In genomic region chr11:85709147-85709546, GRCm38 (mm10) we compare ENCODE assay signal across 21 mouse cellular contexts.
DNase-seq lines count a peak whose midpoint lies in the region; ATAC-seq and TF ChIP-seq lines count a peak whose summit lies in the region.
"Had no signal": no experiment of that assay in that cellular context is flagged by ENCODE, and none has a peak within 500 bp of the region (broad histone marks: within the 10 kb centered on the region; RNA-seq: fewer than 3 reads in every experiment).

No protein-coding gene starts in this region.

- peaks cover 26% of the 10 kb centered on the region for H3K4me1 ChIP-seq in lung, embryonic 14.5 days (ENCODE audit: insufficient read depth)
- H3K4me1 ChIP-seq in lung, postnatal 0 days (ENCODE audit: insufficient read depth, low read depth, low read length): peaks cover 5% of the 10 kb centered on the region; the same call in 1 of the 2 replicates
- H3K4me1 ChIP-seq in embryonic facial prominence, embryonic 10.5 days: peaks cover 36% of the 10 kb centered on the region

- DNase-seq in lung, embryonic 14.5 days: peak; percentile 2
- no peak for DNase-seq in lung, adult 18-20 months
- no peak for DNase-seq in lung, postnatal 0 days (ENCODE audit: low spot score)
- DNase-seq in lung, postnatal 14 days: no peak
- DNase-seq in embryonic facial prominence, embryonic 10.5 days (ENCODE audit: low spot score): no peak
- DNase-seq in left cerebral cortex, adult 9 months (ENCODE audit: low spot score in 2 of 2): no peak
- DNase-seq: adrenal gland, postnatal 10 days; adrenal gland, postnatal 36 days; cerebellum, adult 18-20 months; cerebellum, adult 9-10 months; cerebellum, postnatal 14 days; forebrain, postnatal 0 days; gastrocnemius, postnatal 25 days; heart, adult 18-20 months had no signal

- no peak overlapping the region for H3K4me3 ChIP-seq in lung, embryonic 14.5 days (ENCODE audit: low read depth, low read length)
- H3K4me3 ChIP-seq in lung, postnatal 0 days (ENCODE audit: low read depth, low read length): no peak overlapping the region
- no peak overlapping the region for H3K4me3 ChIP-seq in embryonic facial prominence, embryonic 10.5 days
- no peak overlapping the region for H3K4me3 ChIP-seq in myocyte
- H3K4me3 ChIP-seq: embryonic facial prominence, embryonic 12.5 days; embryonic facial prominence, embryonic 15.5 days; hindbrain, embryonic 12.5 days; hindbrain, embryonic 15.5 days had no signal

- no peaks in the 10 kb centered on the region; the same call in 1 of the 2 replicates for H3K9me3 ChIP-seq in lung, embryonic 14.5 days (ENCODE audit: low read depth, low read length)
- H3K9me3 ChIP-seq in lung, postnatal 0 days (ENCODE audit: low read length): no peaks in the 10 kb centered on the region
- H3K9me3 ChIP-seq in embryonic facial prominence, embryonic 10.5 days: no peaks in the 10 kb centered on the region
- H3K9me3 ChIP-seq: embryonic facial prominence, embryonic 12.5 days; embryonic facial prominence, embryonic 15.5 days; hindbrain, embryonic 12.5 days; hindbrain, embryonic 15.5 days had no signal

- no peak overlapping the region for H3K9ac ChIP-seq in lung, embryonic 14.5 days
- H3K9ac ChIP-seq in lung, postnatal 0 days (replicated peaks; ENCODE audit: low read depth): no peak overlapping the region
- H3K9ac ChIP-seq: embryonic facial prominence, embryonic 12.5 days; embryonic facial prominence, embryonic 15.5 days; forebrain, postnatal 0 days; hindbrain, embryonic 12.5 days; hindbrain, embryonic 15.5 days had no signal

- no peak overlapping the region for H3K4me2 ChIP-seq in lung, embryonic 14.5 days
- no peak overlapping the region for H3K4me2 ChIP-seq in lung, postnatal 0 days (replicated peaks; ENCODE audit: low read depth, low read length)
- H3K4me2 ChIP-seq in myocyte (ENCODE audit: low read depth): no peak overlapping the region
- H3K4me2 ChIP-seq: embryonic facial prominence, embryonic 12.5 days; embryonic facial prominence, embryonic 15.5 days; hindbrain, embryonic 12.5 days; hindbrain, embryonic 15.5 days had no signal

- no peaks in the 10 kb centered on the region for H3K36me3 ChIP-seq in lung, embryonic 14.5 days (ENCODE audit: insufficient read depth)
- no peaks in the 10 kb centered on the region for H3K36me3 ChIP-seq in lung, postnatal 0 days (ENCODE audit: insufficient read depth, low read length)
- no peaks in the 10 kb centered on the region; the same call in 1 of the 2 replicates for H3K36me3 ChIP-seq in embryonic facial prominence, embryonic 10.5 days (replicated peaks)
- no peaks in the 10 kb centered on the region for H3K36me3 ChIP-seq in myocyte (ENCODE audit: control insufficient read depth, insufficient read depth)
- H3K36me3 ChIP-seq: embryonic facial prominence, embryonic 12.5 days; embryonic facial prominence, embryonic 15.5 days; hindbrain, embryonic 12.5 days; hindbrain, embryonic 15.5 days had no signal

- H3K27me3 ChIP-seq in lung, embryonic 14.5 days (ENCODE audit: insufficient read depth, low read length): no peaks in the 10 kb centered on the region
- H3K27me3 ChIP-seq in lung, postnatal 0 days (replicated peaks; ENCODE audit: insufficient read depth, low read length): no peaks in the 10 kb centered on the region
- H3K27me3 ChIP-seq in embryonic facial prominence, embryonic 10.5 days (replicated peaks; ENCODE audit: low read depth, poor library complexity, severe bottlenecking): peaks cover 51% of the 10 kb centered on the region
- no peaks in the 10 kb centered on the region for H3K27me3 ChIP-seq in myocyte (ENCODE audit: control insufficient read depth, insufficient read depth, insufficient read length)
- H3K27me3 ChIP-seq: embryonic facial prominence, embryonic 15.5 days; hindbrain, embryonic 12.5 days; hindbrain, embryonic 15.5 days had no signal

- TF ChIP-seq POLR2A in myocyte (IDR thresholded peaks at IDR 0.05; ENCODE audit: insufficient read length, low read depth): no peak

- WGBS in lung, embryonic 14.5 days: 73% methylated on average over 6 of the region's 6 CpGs
- WGBS in lung, postnatal 0 days: 82% methylated on average over 6 of the region's 6 CpGs
- 76% methylated on average over 6 of the region's 6 CpGs for WGBS in embryonic facial prominence, embryonic 10.5 days

- no peak for TF ChIP-seq EP300 in lung, postnatal 0 days (IDR thresholded peaks at IDR 0.05)

- no peak for TF ChIP-seq CTCF in lung, embryonic 14.5 days (IDR thresholded peaks at IDR 0.05; ENCODE audit: low read depth)
- TF ChIP-seq CTCF in lung, postnatal 0 days (IDR thresholded peaks at IDR 0.05): no peak

- peak overlapping the region; percentile 47; the same call in 1 of the 2 replicates for H3K27ac ChIP-seq in lung, embryonic 14.5 days (ENCODE audit: low read depth)
- peak overlapping the region; percentile 51 for H3K27ac ChIP-seq in lung, postnatal 0 days (ENCODE audit: low read length)
- 0 out of 2 replicates have a peak overlapping the region, but pooled peaks have one; percentile 40 for H3K27ac ChIP-seq in embryonic facial prominence, embryonic 10.5 days (replicated peaks)
- H3K27ac ChIP-seq: embryonic facial prominence, embryonic 12.5 days; embryonic facial prominence, embryonic 15.5 days; hindbrain, embryonic 12.5 days; hindbrain, embryonic 15.5 days had no signal

- no peaks in the 10 kb centered on the region for H3K79me2 ChIP-seq in myocyte (ENCODE audit: control insufficient read depth, insufficient read depth)

- ATAC-seq in lung, embryonic 14.5 days (ENCODE audit: insufficient read depth): no peak
- no peak for ATAC-seq in lung, postnatal 0 days
- ATAC-seq: activated CD4-positive, CD25-positive, alpha-beta regulatory T cell, adult 4 months; forebrain, embryonic 14.5 days; forebrain, postnatal 0 days had no signal

- H3ac ChIP-seq in myocyte (ENCODE audit: control insufficient read depth, insufficient read length): no peak overlapping the region

TF ChIP-seq in myocyte, 11 proteins besides CTCF, POLR2A, EP300 and RAD21:
- TF ChIP-seq MAX (IDR thresholded peaks at IDR 0.05; ENCODE audit: low read depth) (no peak), USF1 (IDR thresholded peaks at IDR 0.05; ENCODE audit: low read depth) (no peak), MYOD1 (IDR thresholded peaks at IDR 0.05; ENCODE audit: control insufficient read depth in 1 of 3, insufficient read length in 2 of 3, low read depth in 2 of 3) (peak in 2 of 3 experiments; percentile 59 to 80), POLR2AphosphoS2 (IDR thresholded peaks at IDR 0.05; ENCODE audit: insufficient read length, low read depth) (no peak), MYOG (IDR thresholded peaks at IDR 0.05; ENCODE audit: control insufficient read depth in 1 of 3, insufficient read depth in 1 of 3, insufficient read length in 2 of 3, low read depth in 2 of 3) (peak in 2 of 3 experiments; percentile 13 to 44)
